Mouse (Mus musculus) brown adipose tissue, adult 24 weeks (tissue): ENCODE measurements around the gene Tmem206. TPM values are rescaled to one million over a fixed set of nuclear protein-coding genes. Genes with fewer than 3 reads are reported as not detected.

Source experiments
- H3K27ac ChIP-seq: fragments of 200-500 bp; replicated peaks from 2 replicates; pipeline ENCODE4 v1.5.1; 2012; ENCODE audit warnings: low read depth, mild to moderate bottlenecking, low read length
- H3K4me1 ChIP-seq: fragments of 200-500 bp; 2 replicates; pipeline ENCODE4 v1.6.1; 2012; ENCODE audit warnings: low read length, mixed read lengths; ENCODE audit not compliant: control insufficient read depth, insufficient read depth, insufficient read length
- H3K4me3 ChIP-seq: fragments of 200-500 bp; 2 replicates; pipeline ENCODE4 v1.5.1; 2012; ENCODE audit warnings: low read depth, mild to moderate bottlenecking, low read length, moderate library complexity; ENCODE audit not compliant: insufficient read depth
- polyA plus RNA-seq: library from polyadenylated mRNA; stranded (reverse); fragments of >200 nt; gene quantifications from 2 replicates; pipeline ENCODE4 v1.2.4, GENCODE M21; 2012; ENCODE audit not compliant: missing spikeins, insufficient read depth, insufficient read length

Gene Tmem206
- polyA plus RNA-seq, 1 experiment = 1.8 TPM

- Histone ChIP-seq H3K4me1 (no peaks in the 10 kb centered on the region), H3K27ac (no peak overlapping the region), H3K4me3 (no peak overlapping the region)
These were observed 31.2 kb downstream of the Tmem206 start for GRCm38 (mm10) chr1:191356936-191357335.

- Histone ChIP-seq H3K4me1 (no peaks in the 10 kb centered on the region), H3K27ac (no peak overlapping the region), H3K4me3 (no peak overlapping the region)
These were observed 33.8 kb downstream of the Tmem206 start for GRCm38 (mm10) chr1:191359478-191359877.

GRCm38 (mm10) chr1:191362412-191362811 is 36.7 kb downstream of the Tmem206 start:
- Histone ChIP-seq H3K27ac (no peak overlapping the region), H3K4me3 (no peak overlapping the region), H3K4me1 (0 out of 2 replicates have a peak, but pooled peaks cover 2% of the 10 kb centered on the region)

GRCm38 (mm10) chr1:191364477-191364876 is 38.8 kb downstream of the Tmem206 start:
- Histone ChIP-seq H3K27ac (no peak overlapping the region), H3K4me1 (peaks cover 5% of the 10 kb centered on the region; the same call in 1 of the 2 replicates), H3K4me3 (no peak overlapping the region)

- no peak overlapping the region for H3K27ac ChIP-seq
- peaks cover 5% of the 10 kb centered on the region; the same call in 1 of the 2 replicates for H3K4me1 ChIP-seq
- no peak overlapping the region for H3K4me3 ChIP-seq
These were observed 42.5 kb downstream of the Tmem206 start for GRCm38 (mm10) chr1:191368193-191368592.

- Histone ChIP-seq H3K4me1 (peaks cover 9% of the 10 kb centered on the region), H3K27ac (no peak overlapping the region), H3K4me3 (no peak overlapping the region)
These were observed 43.4 kb downstream of the Tmem206 start for GRCm38 (mm10) chr1:191369140-191369539.

- Histone ChIP-seq H3K4me3 (no peak overlapping the region), H3K4me1 (peaks cover 21% of the 10 kb centered on the region), H3K27ac (no peak overlapping the region)
These were observed 49.4 kb downstream of the Tmem206 start for GRCm38 (mm10) chr1:191374993-191375643.

- peaks cover 21% of the 10 kb centered on the region for H3K4me1 ChIP-seq
- H3K27ac ChIP-seq = no peak overlapping the region
- H3K4me3 ChIP-seq = no peak overlapping the region
These were observed 49.9 kb downstream of the Tmem206 start for GRCm38 (mm10) chr1:191375644-191375998.

- Histone ChIP-seq H3K27ac (0 out of 2 replicates have a peak overlapping the region, but pooled peaks have one; percentile 16), H3K4me3 (no peak overlapping the region), H3K4me1 (peaks cover 32% of the 10 kb centered on the region)
These were observed 52.4 kb downstream of the Tmem206 start for GRCm38 (mm10) chr1:191378080-191378479.

- Histone ChIP-seq H3K4me1 (peaks cover 24% of the 10 kb centered on the region), H3K27ac (no peak overlapping the region), H3K4me3 (no peak overlapping the region)
These were observed 55.1 kb downstream of the Tmem206 start for GRCm38 (mm10) chr1:191380843-191381242.

GRCm38 (mm10) chr1:191381955-191382736 is 56.4 kb downstream of the Tmem206 start:
- Histone ChIP-seq H3K4me3 (peak overlapping the region; percentile 0; the same call in 1 of the 2 replicates), H3K27ac (peak overlapping the region; percentile 3), H3K4me1 (peaks cover 19% of the 10 kb centered on the region)

GRCm38 (mm10) chr1:191384786-191385430 is 59.2 kb downstream of the Tmem206 start:
- Histone ChIP-seq H3K27ac (peak overlapping the region; percentile 46), H3K4me3 (no peak overlapping the region)

GRCm38 (mm10) chr1:191391311-191391710 is 65.6 kb downstream of the Tmem206 start:
- peak overlapping the region; percentile 58 for H3K4me3 ChIP-seq
- H3K4me1 ChIP-seq = no peaks in the 10 kb centered on the region
- H3K27ac ChIP-seq = peak overlapping the region; percentile 93

More at GRCm38 (mm10) chr1:191384786-191385430, 59.2 kb downstream of the Tmem206 start:
- H3K4me1 ChIP-seq = peaks cover 17% of the 10 kb centered on the region

- Histone ChIP-seq H3K27ac (no peak overlapping the region), H3K4me1 (no peaks in the 10 kb centered on the region), H3K4me3 (no peak overlapping the region)
These were observed 67.8 kb downstream of the Tmem206 start for GRCm38 (mm10) chr1:191393536-191393935.

- Histone ChIP-seq H3K4me1 (no peaks in the 10 kb centered on the region), H3K27ac (peak overlapping the region; percentile 85), H3K4me3 (peak overlapping the region; percentile 53)
These were observed 68.4 kb downstream of the Tmem206 start for GRCm38 (mm10) chr1:191394126-191394525.
